In the genomic region with DNA sequence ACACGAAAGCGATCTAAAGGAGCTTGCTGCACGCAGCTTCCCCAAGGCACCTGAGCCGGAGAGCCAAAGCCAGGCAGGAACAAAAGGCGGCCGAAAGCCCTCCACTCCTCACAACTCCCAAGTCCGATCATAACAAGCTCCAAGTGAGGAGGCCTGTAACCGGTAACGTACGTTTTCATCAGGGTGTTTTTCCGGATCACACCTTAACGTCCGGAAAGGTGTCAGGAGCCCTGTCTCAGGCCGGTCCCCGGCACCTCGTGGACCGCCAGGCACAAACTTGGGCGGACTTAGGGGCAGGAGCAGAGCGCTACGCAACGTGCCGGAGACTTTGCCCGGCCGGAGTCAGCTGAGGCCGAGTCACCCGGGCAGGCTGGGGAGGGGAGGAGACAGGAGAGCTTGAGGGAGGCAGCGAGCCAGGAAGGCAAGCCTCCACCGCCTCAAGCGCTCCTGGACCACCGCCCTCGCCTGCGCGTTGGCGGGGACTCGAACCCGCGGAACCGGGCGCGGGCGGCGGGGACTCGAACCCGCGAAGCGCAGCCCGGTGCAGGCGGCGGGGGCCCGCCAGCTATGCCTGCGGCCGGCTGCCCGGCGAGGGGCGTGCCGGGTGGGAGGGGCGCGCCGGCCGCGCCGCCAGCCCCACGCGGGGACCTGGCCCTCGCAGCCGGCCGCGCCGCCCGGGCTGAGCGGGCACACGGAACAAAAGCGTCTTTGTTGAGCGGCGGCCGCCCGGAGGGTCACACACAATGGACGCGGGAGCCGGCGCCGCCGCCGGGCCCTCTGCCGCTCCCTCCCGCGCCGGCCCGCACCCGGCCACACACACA, we compare ENCODE assay signal across 8 mouse cellular contexts. TPM values are rescaled to one million over a fixed set of nuclear protein-coding genes. Genes with fewer than 3 reads are reported as not detected.
DNase-seq lines count a peak whose midpoint lies in the region; ATAC-seq lines count a peak whose summit lies in the region.

No protein-coding gene starts in this region.

- H3K4me3 ChIP-seq in embryonic facial prominence, embryonic 13.5 days = peak overlapping the region; percentile 86
- peak overlapping the region; percentile 88 for H3K4me3 ChIP-seq in limb, embryonic 13.5 days
- peak overlapping the region; percentile 75 for H3K4me3 ChIP-seq in midbrain, embryonic 14.5 days (replicated peaks; ENCODE audit: low read depth, low read length)

- H3K4me2 ChIP-seq in embryonic facial prominence, embryonic 13.5 days = peak overlapping the region; percentile 84
- peak overlapping the region; percentile 85 for H3K4me2 ChIP-seq in limb, embryonic 13.5 days (replicated peaks)
- H3K4me2 ChIP-seq in midbrain, embryonic 14.5 days (ENCODE audit: low read length) = peak overlapping the region; percentile 70

- no peaks in the 10 kb centered on the region for H3K36me3 ChIP-seq in embryonic facial prominence, embryonic 13.5 days
- H3K36me3 ChIP-seq in limb, embryonic 13.5 days = no peaks in the 10 kb centered on the region
- no peaks in the 10 kb centered on the region for H3K36me3 ChIP-seq in midbrain, embryonic 14.5 days (ENCODE audit: control insufficient read depth, insufficient read depth, low read length)

- peak overlapping the region; percentile 88 for H3K9ac ChIP-seq in embryonic facial prominence, embryonic 13.5 days
- peak overlapping the region; percentile 94 for H3K9ac ChIP-seq in limb, embryonic 13.5 days
- peak overlapping the region; percentile 88 for H3K9ac ChIP-seq in midbrain, embryonic 14.5 days (replicated peaks; ENCODE audit: low read length)

- WGBS in embryonic facial prominence, embryonic 13.5 days = under 1% methylated on average over 80 of the region's 90 CpGs
- 0% methylated on average over 83 of the region's 90 CpGs for WGBS in limb, embryonic 13.5 days
- WGBS in midbrain, embryonic 14.5 days = under 1% methylated on average over 89 of the region's 90 CpGs

- peaks cover 37% of the 10 kb centered on the region for H3K4me1 ChIP-seq in embryonic facial prominence, embryonic 13.5 days
- H3K4me1 ChIP-seq in limb, embryonic 13.5 days = peaks cover 56% of the 10 kb centered on the region
- peaks cover 28% of the 10 kb centered on the region for H3K4me1 ChIP-seq in midbrain, embryonic 14.5 days (ENCODE audit: control insufficient read depth, insufficient read depth, low read length)

- no peaks in the 10 kb centered on the region for H3K27me3 ChIP-seq in embryonic facial prominence, embryonic 13.5 days
- no peaks in the 10 kb centered on the region for H3K27me3 ChIP-seq in limb, embryonic 13.5 days
- no peaks in the 10 kb centered on the region for H3K27me3 ChIP-seq in midbrain, embryonic 14.5 days (ENCODE audit: control insufficient read depth, insufficient read depth, low read length)

- peak; percentile 86 for ATAC-seq in embryonic facial prominence, embryonic 13.5 days (ENCODE audit: insufficient number of reproducible peaks, insufficient read depth, low FRiP score, low TSS enrichment, low read depth)
- ATAC-seq in limb, embryonic 13.5 days (ENCODE audit: low FRiP score, low read depth) = peak; percentile 88
- ATAC-seq in midbrain, embryonic 14.5 days (ENCODE audit: low FRiP score, low TSS enrichment) = peak; percentile 89

- H3K27ac ChIP-seq in embryonic facial prominence, embryonic 13.5 days = peak overlapping the region; percentile 94
- peak overlapping the region; percentile 98 for H3K27ac ChIP-seq in limb, embryonic 13.5 days
- H3K27ac ChIP-seq in midbrain, embryonic 14.5 days (replicated peaks; ENCODE audit: low read depth, low read length) = peak overlapping the region; percentile 99

- DNase-seq in 3T3-L1 (ENCODE audit: low read depth, low spot score) = peak; percentile 82
- DNase-seq in adrenal gland, postnatal 14 days = peak; percentile 92
- peak; percentile 99 for DNase-seq in heart, adult 11 months
- DNase-seq in kidney, adult 11 months = peak; percentile 87
- peak; percentile 85 for DNase-seq in midbrain, embryonic 14.5 days
- peak; percentile 61 for DNase-seq in spleen, adult 12 weeks (ENCODE audit: low spot score)

- no peaks in the 10 kb centered on the region for H3K9me3 ChIP-seq in embryonic facial prominence, embryonic 13.5 days
- H3K9me3 ChIP-seq in limb, embryonic 13.5 days = no peaks in the 10 kb centered on the region
- no peaks in the 10 kb centered on the region for H3K9me3 ChIP-seq in midbrain, embryonic 14.5 days (ENCODE audit: control insufficient read depth, low read length)

RNA-seq across cellular contexts. Expression of a gene that starts 0.6 kb away (rescaled TPM):
- 35.0 and 38.0 TPM in 2 replicates for total RNA-seq in adrenal gland, postnatal 14 days (2021)
- 68.3 and 79.4 TPM in 2 replicates for polyA plus RNA-seq in embryonic facial prominence, embryonic 13.5 days (2015; fragmentation: Nextera tagmentation; extraction: Ambion mirVana)
- 90.0 and 91.1 TPM in 2 replicates for polyA plus RNA-seq in limb, embryonic 13.5 days (2015; fragmentation: Nextera tagmentation; extraction: Ambion mirVana)
- 155 and 208 TPM in 2 replicates for polyA plus RNA-seq in midbrain, embryonic 14.5 days (2014; fragmentation: Nextera tagmentation; extraction: Ambion mirVana)

RNA-seq across cellular contexts. Expression of a gene that starts 32.1 kb away (rescaled TPM):
- 32.0 and 37.1 TPM in 2 replicates for total RNA-seq in adrenal gland, postnatal 14 days (2021)
- 51.0 and 51.1 TPM in 2 replicates for polyA plus RNA-seq in embryonic facial prominence, embryonic 13.5 days (2015; fragmentation: Nextera tagmentation; extraction: Ambion mirVana)
- polyA plus RNA-seq in limb, embryonic 13.5 days (2015; fragmentation: Nextera tagmentation; extraction: Ambion mirVana) = 46.5 and 50.2 TPM in 2 replicates
- polyA plus RNA-seq in midbrain, embryonic 14.5 days (2014; fragmentation: Nextera tagmentation; extraction: Ambion mirVana) = 39.8 and 41.5 TPM in 2 replicates

Comparison
In these comparisons a context has a peak if more than half of its experiments do, and no peak if none do; other contexts are left out.
1. Peak in every context shown above with its lines: DNase-seq, ATAC-seq, H3K4me3 ChIP-seq and H3K27ac ChIP-seq.